Mouse (Mus musculus) cerebellum, postnatal 4 days (tissue): ENCODE results near the gene Bud23.
"Not testable (repeated sequence)": the region's sequence is repeated elsewhere in the genome, so short reads cannot be mapped to it uniquely, and the experiment has no call there.

Experiments
- DNase-seq, 2 experiments: peaks; one replicate each; pipeline ENCODE4 v3.0.0; 2022; ENCODE audit warnings: low spot score in 2 of 2, mixed read lengths in 1 of 2

Gene Bud23

GRCm38 (mm10) chr5:135072061-135072460, 7.3 kb upstream of the Bud23 start:
- DNase-seq, result no peak

- DNase-seq, result no peak
Observed at GRCm38 (mm10) chr5:135070448-135070847, 5.7 kb upstream of the Bud23 start.

GRCm38 (mm10) chr5:135066008-135066407, 1.2 kb upstream of the Bud23 start:
- no peak for DNase-seq

GRCm38 (mm10) chr5:135064382-135064766, 385 bp downstream of the Bud23 start:
- DNase-seq, result no peak

GRCm38 (mm10) chr5:135063629-135064381, 954 bp downstream of the Bud23 start, which contains the start of gene Dnajc30:
Dnajc30 (plus strand) TSS chr5:135064202.
- peak; percentile 98 to 99 for DNase-seq

- DNase-seq, result no peak
Observed at GRCm38 (mm10) chr5:135053356-135053755, 11.4 kb downstream of the Bud23 start.

GRCm38 (mm10) chr5:135049268-135049667, 15.5 kb downstream of the Bud23 start:
- DNase-seq, result not testable (repeated sequence)

- DNase-seq, result no peak
Observed at GRCm38 (mm10) chr5:135048539-135048938, 16.2 kb downstream of the Bud23 start.

GRCm38 (mm10) chr5:135044575-135044974, 20.2 kb downstream of the Bud23 start:
- no peak for DNase-seq

- no peak for DNase-seq
Observed at GRCm38 (mm10) chr5:135042105-135042788, 22.5 kb downstream of the Bud23 start.

- no peak for DNase-seq
Observed at GRCm38 (mm10) chr5:135040777-135041176, 24.0 kb downstream of the Bud23 start.

GRCm38 (mm10) chr5:135040059-135040458, 24.7 kb downstream of the Bud23 start:
- no peak for DNase-seq

- DNase-seq, result no peak
Observed at GRCm38 (mm10) chr5:135039541-135039940, 25.2 kb downstream of the Bud23 start.

GRCm38 (mm10) chr5:135037946-135038345, 26.8 kb downstream of the Bud23 start:
- no peak for DNase-seq

- no peak for DNase-seq
Observed at GRCm38 (mm10) chr5:135035608-135036359, 29.0 kb downstream of the Bud23 start.

- DNase-seq, result no peak
Observed at GRCm38 (mm10) chr5:135034593-135034992, 30.2 kb downstream of the Bud23 start.

GRCm38 (mm10) chr5:135032581-135032980, 32.2 kb downstream of the Bud23 start:
- DNase-seq, result no peak

- DNase-seq, result no peak
Observed at GRCm38 (mm10) chr5:135029007-135029854, 35.5 kb downstream of the Bud23 start.

GRCm38 (mm10) chr5:135025899-135026298, 38.9 kb downstream of the Bud23 start:
- no peak for DNase-seq

- no peak for DNase-seq
Observed at GRCm38 (mm10) chr5:135024665-135025224, 40.0 kb downstream of the Bud23 start.
